Mouse (Mus musculus) hindbrain, embryonic 13.5 days (tissue): ENCODE measurements at regions not wholly inside any gene's neighbourhood (a gene's known extent, or its start where the extent isn't known, plus 50 kb on each side); places are given as distances from the start of the nearest gene placed in this dataset.

Experiments
- ATAC-seq: fragments of 200-750 bp; cut with Nextera tagmentation; 2 replicates; pipeline ENCODE4 v1.8.0; 2017; ENCODE audit warnings: moderate TSS enrichment; ENCODE audit not compliant: low FRiP score
- H3K27ac ChIP-seq: fragments of 300-500 bp; sonication (generic); 2 replicates; pipeline ENCODE4 v1.5.1; 2015; ENCODE audit warnings: inconsistent platforms, mild to moderate bottlenecking, moderate library complexity
- H3K27me3 ChIP-seq: fragments of 300-500 bp; sonication (generic); 2 replicates; pipeline ENCODE4 v1.6.1; 2015; ENCODE audit warnings: mild to moderate bottlenecking, inconsistent platforms
- H3K36me3 ChIP-seq: fragments of 300-500 bp; sonication (generic); 2 replicates; pipeline ENCODE4 v1.6.1; 2015; ENCODE audit warnings: mild to moderate bottlenecking, inconsistent platforms
- H3K4me1 ChIP-seq: fragments of 300-500 bp; sonication (generic); replicated peaks from 2 replicates; pipeline ENCODE4 v1.6.1; 2015; ENCODE audit warnings: inconsistent platforms
- H3K4me2 ChIP-seq: fragments of 300-500 bp; sonication (generic); 2 replicates; pipeline ENCODE4 v1.6.1; 2015; ENCODE audit warnings: inconsistent platforms, mild to moderate bottlenecking, moderate library complexity
- H3K4me3 ChIP-seq: fragments of 300-500 bp; sonication (generic); 2 replicates; pipeline ENCODE4 v1.5.1; 2015; ENCODE audit warnings: mild to moderate bottlenecking, inconsistent platforms
- H3K9ac ChIP-seq: fragments of 300-500 bp; sonication (generic); 2 replicates; pipeline ENCODE4 v1.6.1; 2015; ENCODE audit warnings: mild to moderate bottlenecking, inconsistent platforms
- H3K9me3 ChIP-seq: fragments of 300-500 bp; sonication (generic); 2 replicates; pipeline ENCODE4 v1.6.1; 2016; ENCODE audit warnings: inconsistent platforms
- WGBS: fragments of 180-500 bp; shearing (Covaris S2); methylation state at CpG from one replicate; pipeline ENCODE4 v1.1.7; 2015; 5-methylcytosine and 5-hydroxymethylcytosine counted together

- no peaks in the 10 kb centered on the region for H3K4me1 ChIP-seq
- H3K9ac ChIP-seq, result no peak overlapping the region
- WGBS, result 95% methylated on average over 1 of the region's 1 CpGs
- ATAC-seq, result no peak
- no peaks in the 10 kb centered on the region for H3K36me3 ChIP-seq
- H3K9me3 ChIP-seq, result no peaks in the 10 kb centered on the region
- H3K27me3 ChIP-seq, result no peaks in the 10 kb centered on the region
- H3K27ac ChIP-seq, result no peak overlapping the region
- H3K4me2 ChIP-seq, result no peak overlapping the region
- H3K4me3 ChIP-seq, result no peak overlapping the region
Measured at GRCm38 (mm10) chr15:40439827-40440226, 305.7 kb downstream of the 9330182O14Rik start.

- Histone ChIP-seq H3K4me3 (no peak overlapping the region), H3K9ac (no peak overlapping the region), H3K36me3 (no peaks in the 10 kb centered on the region), H3K4me2 (no peak overlapping the region), H3K4me1 (no peaks in the 10 kb centered on the region), H3K27ac (no peak overlapping the region), H3K27me3 (no peaks in the 10 kb centered on the region), H3K9me3 (no peaks in the 10 kb centered on the region)
- 89% methylated on average over 1 of the region's 1 CpGs for WGBS
- ATAC-seq, result no peak
Measured at GRCm38 (mm10) chr15:40448623-40449022, 314.5 kb downstream of the 9330182O14Rik start.

- ATAC-seq, result no peak
- H3K27me3 ChIP-seq, result no peaks in the 10 kb centered on the region
- H3K4me3 ChIP-seq, result no peak overlapping the region
- no peak overlapping the region for H3K4me2 ChIP-seq
- H3K36me3 ChIP-seq, result no peaks in the 10 kb centered on the region
- 88% methylated on average over 2 of the region's 2 CpGs for WGBS
- no peak overlapping the region for H3K27ac ChIP-seq
- no peaks in the 10 kb centered on the region for H3K4me1 ChIP-seq
- H3K9ac ChIP-seq, result no peak overlapping the region
- H3K9me3 ChIP-seq, result no peaks in the 10 kb centered on the region
Measured at GRCm38 (mm10) chr15:40453235-40453634, 319.1 kb downstream of the 9330182O14Rik start.

- Histone ChIP-seq H3K4me3 (no peak overlapping the region), H3K36me3 (no peaks in the 10 kb centered on the region), H3K27me3 (no peaks in the 10 kb centered on the region), H3K27ac (peak overlapping the region; percentile 18; the same call in 1 of the 2 replicates), H3K9me3 (no peaks in the 10 kb centered on the region), H3K4me2 (no peak overlapping the region), H3K9ac (no peak overlapping the region), H3K4me1 (peaks cover 8% of the 10 kb centered on the region; the same call in 1 of the 2 replicates)
- ATAC-seq, result no peak
- WGBS, result 62% methylated on average over 7 of the region's 7 CpGs
Measured at GRCm38 (mm10) chr15:40475659-40476355, 341.6 kb downstream of the 9330182O14Rik start.

GRCm38 (mm10) chr15:40480386-40480785 is 346.2 kb downstream of the 9330182O14Rik start:
- Histone ChIP-seq H3K4me2 (no peak overlapping the region), H3K4me3 (no peak overlapping the region), H3K36me3 (no peaks in the 10 kb centered on the region), H3K27me3 (no peaks in the 10 kb centered on the region), H3K9ac (no peak overlapping the region), H3K27ac (no peak overlapping the region), H3K9me3 (no peaks in the 10 kb centered on the region), H3K4me1 (peaks cover 6% of the 10 kb centered on the region)
- no peak for ATAC-seq
- 78% methylated on average over 1 of the region's 1 CpGs for WGBS

GRCm38 (mm10) chr15:40481239-40481638 is 347.1 kb downstream of the 9330182O14Rik start:
- no peak overlapping the region for H3K4me3 ChIP-seq
- no peak overlapping the region for H3K9ac ChIP-seq
- H3K27ac ChIP-seq, result no peak overlapping the region
- H3K27me3 ChIP-seq, result no peaks in the 10 kb centered on the region
- no peak overlapping the region for H3K4me2 ChIP-seq
- H3K4me1 ChIP-seq, result peaks cover 3% of the 10 kb centered on the region; the same call in 1 of the 2 replicates
- no peaks in the 10 kb centered on the region for H3K9me3 ChIP-seq
- ATAC-seq, result no peak
- 44% methylated on average over 3 of the region's 3 CpGs for WGBS
- no peaks in the 10 kb centered on the region for H3K36me3 ChIP-seq

GRCm38 (mm10) chr15:40485997-40486396 is 351.8 kb downstream of the 9330182O14Rik start:
- no peaks in the 10 kb centered on the region for H3K9me3 ChIP-seq
- 96% methylated on average over 1 of the region's 1 CpGs for WGBS
- H3K36me3 ChIP-seq, result no peaks in the 10 kb centered on the region
- H3K4me3 ChIP-seq, result no peak overlapping the region
- no peak for ATAC-seq
- no peak overlapping the region for H3K27ac ChIP-seq
- H3K9ac ChIP-seq, result no peak overlapping the region
- H3K4me1 ChIP-seq, result peaks cover 3% of the 10 kb centered on the region; the same call in 1 of the 2 replicates
- no peak overlapping the region for H3K4me2 ChIP-seq
- no peaks in the 10 kb centered on the region for H3K27me3 ChIP-seq

GRCm38 (mm10) chr15:40501180-40502125 is 367.3 kb downstream of the 9330182O14Rik start:
- 40% methylated on average over 11 of the region's 11 CpGs for WGBS
- no peak overlapping the region for H3K9ac ChIP-seq
- H3K36me3 ChIP-seq, result no peaks in the 10 kb centered on the region
- no peaks in the 10 kb centered on the region for H3K27me3 ChIP-seq
- H3K4me1 ChIP-seq, result peaks cover 11% of the 10 kb centered on the region; the same call in 1 of the 2 replicates
- no peaks in the 10 kb centered on the region for H3K9me3 ChIP-seq
- ATAC-seq, result 0 out of 2 replicates have a peak, but pooled peaks have one; percentile 52
- H3K4me2 ChIP-seq, result no peak overlapping the region
- H3K4me3 ChIP-seq, result no peak overlapping the region
- H3K27ac ChIP-seq, result peak overlapping the region; percentile 66

- Histone ChIP-seq H3K9ac (no peak overlapping the region), H3K9me3 (no peaks in the 10 kb centered on the region), H3K4me2 (no peak overlapping the region), H3K36me3 (no peaks in the 10 kb centered on the region), H3K4me1 (no peaks in the 10 kb centered on the region), H3K4me3 (no peak overlapping the region), H3K27me3 (no peaks in the 10 kb centered on the region), H3K27ac (no peak overlapping the region)
- ATAC-seq, result no peak
- WGBS, result 82% methylated on average over 2 of the region's 2 CpGs
Measured at GRCm38 (mm10) chr15:40510826-40511225, 376.7 kb downstream of the 9330182O14Rik start.

- Histone ChIP-seq H3K4me1 (no peaks in the 10 kb centered on the region), H3K27me3 (no peaks in the 10 kb centered on the region), H3K4me3 (no peak overlapping the region), H3K27ac (no peak overlapping the region), H3K36me3 (no peaks in the 10 kb centered on the region), H3K9ac (no peak overlapping the region), H3K9me3 (no peaks in the 10 kb centered on the region), H3K4me2 (no peak overlapping the region)
- 72% methylated on average over 2 of the region's 2 CpGs for WGBS
- no peak for ATAC-seq
Measured at GRCm38 (mm10) chr15:40524350-40524749, 390.2 kb downstream of the 9330182O14Rik start.

GRCm38 (mm10) chr15:40533451-40533873 is 399.3 kb downstream of the 9330182O14Rik start:
- ATAC-seq, result no peak
- H3K9me3 ChIP-seq, result no peaks in the 10 kb centered on the region
- H3K27ac ChIP-seq, result peak overlapping the region; percentile 60; the same call in 1 of the 2 replicates
- peak overlapping the region; percentile 23; the same call in 1 of the 2 replicates for H3K4me2 ChIP-seq
- 0 out of 2 replicates have a peak, but pooled peaks cover 4% of the 10 kb centered on the region for H3K4me1 ChIP-seq
- H3K9ac ChIP-seq, result no peak overlapping the region
- H3K27me3 ChIP-seq, result no peaks in the 10 kb centered on the region
- no peaks in the 10 kb centered on the region for H3K36me3 ChIP-seq
- no peak overlapping the region for H3K4me3 ChIP-seq
- 52% methylated on average over 8 of the region's 8 CpGs for WGBS

- Histone ChIP-seq H3K27me3 (no peaks in the 10 kb centered on the region), H3K9ac (no peak overlapping the region), H3K4me1 (peaks cover 4% of the 10 kb centered on the region), H3K27ac (no peak overlapping the region), H3K4me3 (no peak overlapping the region), H3K4me2 (no peak overlapping the region), H3K36me3 (no peaks in the 10 kb centered on the region), H3K9me3 (no peaks in the 10 kb centered on the region)
- 90% methylated on average over 2 of the region's 2 CpGs for WGBS
- no peak for ATAC-seq
Measured at GRCm38 (mm10) chr15:40561661-40562060, 427.5 kb downstream of the 9330182O14Rik start.
